Mouse (Mus musculus) forebrain, embryonic 14.5 days (tissue): ENCODE measurements around the gene Serpina9. TPM values are rescaled to one million over a fixed set of nuclear protein-coding genes. Genes with fewer than 3 reads are reported as not detected.
"Not testable (repeated sequence)": the region's sequence is repeated elsewhere in the genome, so short reads cannot be mapped to it uniquely, and the experiment has no call there.

Experiments used
- ATAC-seq: fragments of 200-750 bp; cut with Nextera tagmentation; 2 replicates; pipeline ENCODE4 v1.8.0; 2017; ENCODE audit warnings: mild to moderate bottlenecking, moderate library complexity
- DNase-seq: peaks from one replicate; pipeline ENCODE4 v3.0.0-alpha.2; 2015; ENCODE audit warnings: low spot score
- H3K27ac ChIP-seq: fragments of 300-500 bp; sonication (generic); 2 replicates; pipeline ENCODE4 v1.5.1; 2014; ENCODE audit warnings: low read depth, mild to moderate bottlenecking, control low read depth, low read length, moderate library complexity
- H3K27me3 ChIP-seq: fragments of 300-500 bp; sonication (generic); replicated peaks from 2 replicates; pipeline ENCODE4 v1.6.1; 2014; ENCODE audit warnings: low read length, control low read depth, mixed read lengths; ENCODE audit not compliant: control insufficient read depth, insufficient read depth
- H3K36me3 ChIP-seq: fragments of 300-500 bp; sonication (generic); 2 replicates; pipeline ENCODE4 v1.6.1; 2014; ENCODE audit warnings: low read length, control low read depth; ENCODE audit not compliant: control insufficient read depth, insufficient read depth
- H3K4me1 ChIP-seq: fragments of 300-500 bp; sonication (generic); 2 replicates; pipeline ENCODE4 v1.6.1; 2014; ENCODE audit warnings: antibody characterized with exemption, low read length, control low read depth; ENCODE audit not compliant: control insufficient read depth, insufficient read depth
- H3K4me2 ChIP-seq: fragments of 300-500 bp; sonication (generic); 2 replicates; pipeline ENCODE4 v1.6.1; 2014; ENCODE audit warnings: mild to moderate bottlenecking, control low read depth, low read length
- H3K4me3 ChIP-seq: fragments of 300-500 bp; sonication (generic); 2 replicates; pipeline ENCODE4 v1.5.1; 2014; ENCODE audit warnings: low read depth, low read length, control low read depth
- H3K9ac ChIP-seq: fragments of 300-500 bp; sonication (generic); 2 replicates; pipeline ENCODE4 v1.6.1; 2014; ENCODE audit warnings: mild to moderate bottlenecking, low read length, control low read depth, moderate library complexity
- H3K9me3 ChIP-seq: fragments of 300-500 bp; sonication (generic); replicated peaks from 2 replicates; pipeline ENCODE4 v1.6.1; 2016; ENCODE audit warnings: low read length, control low read depth, mixed read lengths; ENCODE audit not compliant: control insufficient read depth
- WGBS: fragments of 180-500 bp; shearing (Covaris S2); extraction: QIAGEN DNeasy Blood & Tissue Kit; methylation state at CpG from one replicate; pipeline ENCODE4 v1.1.7; 2014; 5-methylcytosine and 5-hydroxymethylcytosine counted together
- polyA plus RNA-seq: library from polyadenylated mRNA; unstranded; fragments of >200 nt; fragmentation: Nextera tagmentation; extraction: Ambion mirVana; gene quantifications from 2 replicates; pipeline ENCODE4 v1.2.1, GENCODE M21; 2014

The Serpina9 gene
- polyA plus RNA-seq, 1 experiment from 2014 or later, result not detected

DNA sequence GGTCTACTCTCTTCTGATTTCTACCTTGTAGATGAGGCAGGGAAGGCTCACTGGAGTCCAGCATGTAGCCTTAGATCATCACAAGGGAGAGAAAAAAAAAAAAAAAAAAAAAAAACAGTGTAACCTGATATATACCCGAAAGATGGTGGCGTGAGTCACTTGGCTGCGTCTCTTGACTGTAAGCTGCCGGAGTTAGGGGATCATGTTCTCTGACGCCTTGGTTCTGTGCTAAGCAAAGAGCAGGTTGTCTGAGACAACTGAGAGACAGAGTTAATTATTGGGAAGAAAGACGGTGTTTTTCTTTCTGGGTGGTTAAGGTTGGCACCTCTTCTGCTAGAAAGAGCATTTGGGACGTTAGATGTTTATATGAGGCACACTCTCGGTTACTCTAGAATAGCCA, 50.7 kb downstream of the Serpina9 start:
- Histone ChIP-seq H3K27me3 (no peaks in the 10 kb centered on the region), H3K36me3 (no peaks in the 10 kb centered on the region), H3K4me3 (no peak overlapping the region), H3K27ac (no peak overlapping the region), H3K4me2 (no peak overlapping the region), H3K9ac (no peak overlapping the region), H3K9me3 (no peaks in the 10 kb centered on the region), H3K4me1 (no peaks in the 10 kb centered on the region)
- DNase-seq (no peak), ATAC-seq (no peak)
- 91% methylated on average over 8 of the region's 8 CpGs for WGBS

DNA sequence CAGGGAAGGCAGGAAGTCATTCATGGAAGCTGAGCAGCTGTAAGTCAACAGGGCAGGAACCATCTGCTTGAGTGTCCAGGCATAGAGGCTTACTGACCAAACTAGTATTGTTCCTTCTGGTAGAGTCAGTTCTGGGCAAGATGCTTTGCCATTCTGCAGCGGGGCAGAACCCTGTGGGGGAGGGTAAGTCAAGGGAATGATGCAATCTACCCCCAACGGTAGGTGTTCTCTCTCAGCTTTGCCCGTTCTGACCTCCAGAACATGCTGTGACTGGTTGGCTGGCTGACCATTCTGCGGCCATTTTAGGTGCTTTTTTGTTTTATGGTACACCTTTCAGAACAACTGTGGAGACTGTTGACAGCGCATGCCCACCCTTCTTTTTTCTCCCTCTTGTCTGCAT, 51.2 kb downstream of the Serpina9 start:
- H3K4me2 ChIP-seq, result no peak overlapping the region
- no peak for DNase-seq
- H3K27me3 ChIP-seq, result no peaks in the 10 kb centered on the region
- no peaks in the 10 kb centered on the region for H3K9me3 ChIP-seq
- H3K4me1 ChIP-seq, result no peaks in the 10 kb centered on the region
- H3K27ac ChIP-seq, result no peak overlapping the region
- no peak overlapping the region for H3K9ac ChIP-seq
- H3K4me3 ChIP-seq, result no peak overlapping the region
- no peak for ATAC-seq
- no peaks in the 10 kb centered on the region for H3K36me3 ChIP-seq
- 85% methylated on average over 5 of the region's 5 CpGs for WGBS

- 100% methylated on average over 1 of the region's 1 CpGs for WGBS
- ATAC-seq (no peak), DNase-seq (no peak)
- H3K9ac ChIP-seq, result no peak overlapping the region
- H3K36me3 ChIP-seq, result no peaks in the 10 kb centered on the region
- no peaks in the 10 kb centered on the region for H3K4me1 ChIP-seq
- no peak overlapping the region for H3K27ac ChIP-seq
- H3K4me2 ChIP-seq, result no peak overlapping the region
- H3K4me3 ChIP-seq, result no peak overlapping the region
- H3K27me3 ChIP-seq, result no peaks in the 10 kb centered on the region
- H3K9me3 ChIP-seq, result no peaks in the 10 kb centered on the region
These were observed 51.8 kb downstream of the Serpina9 start for GRCm38 (mm10) chr12:103961716-103962115.

- WGBS, result 78% methylated on average over 3 of the region's 3 CpGs
- no peak for ATAC-seq
These were observed 54.8 kb downstream of the Serpina9 start, which contains the start of gene Serpina1e for GRCm38 (mm10) chr12:103958798-103959197. Serpina1e (minus strand) TSS chr12:103958975.

GRCm38 (mm10) chr12:103956555-103956954, 57.0 kb downstream of the Serpina9 start:
- H3K9ac ChIP-seq, ATAC-seq, H3K4me3 ChIP-seq, DNase-seq, H3K27me3 ChIP-seq, H3K4me2 ChIP-seq, H3K9me3 ChIP-seq, H3K36me3 ChIP-seq, H3K4me1 ChIP-seq, H3K27ac ChIP-seq: not testable (repeated sequence)
- WGBS, result 88% methylated on average over 1 of the region's 2 CpGs

More at GRCm38 (mm10) chr12:103958798-103959197, 54.8 kb downstream of the Serpina9 start, which contains the start of gene Serpina1e:
- no peaks in the 10 kb centered on the region for H3K4me1 ChIP-seq
- H3K27me3 ChIP-seq, result no peaks in the 10 kb centered on the region
- H3K4me3 ChIP-seq, result no peak within 1 kb of the TSS
- H3K36me3 ChIP-seq, result no peaks in the 10 kb centered on the region
- no peak within 1 kb of the TSS for H3K27ac ChIP-seq
- no peak within 1 kb of the TSS for H3K4me2 ChIP-seq
- no peaks in the 10 kb centered on the region for H3K9me3 ChIP-seq
- no peak within 1 kb of the TSS for H3K9ac ChIP-seq
- no peak for DNase-seq

DNA sequence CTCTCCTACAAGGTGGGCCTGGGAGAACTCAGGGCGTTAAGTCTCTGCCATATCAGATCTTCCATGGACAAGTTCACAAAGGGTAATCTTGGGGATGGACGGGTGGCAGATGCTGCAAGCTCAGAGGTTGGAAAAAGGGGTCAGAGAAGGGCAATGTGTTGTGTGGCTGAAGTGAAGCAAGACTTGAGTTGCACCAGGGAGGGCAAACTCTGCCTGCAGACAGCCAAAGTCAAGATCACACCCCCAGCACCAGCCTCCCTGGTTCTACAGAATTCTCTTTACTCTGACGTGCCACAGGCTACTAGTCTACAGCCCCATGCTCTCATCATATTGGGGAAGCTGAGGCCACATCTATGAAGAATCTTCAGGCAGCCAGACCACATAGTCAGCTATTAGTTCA, 60.6 kb downstream of the Serpina9 start:
- not testable (repeated sequence) for DNase-seq, H3K4me2 ChIP-seq, H3K4me1 ChIP-seq, H3K27ac ChIP-seq, H3K9ac ChIP-seq, H3K36me3 ChIP-seq, ATAC-seq, H3K9me3 ChIP-seq, H3K27me3 ChIP-seq, H3K4me3 ChIP-seq
- WGBS, result 86% methylated on average over 3 of the region's 3 CpGs

DNA sequence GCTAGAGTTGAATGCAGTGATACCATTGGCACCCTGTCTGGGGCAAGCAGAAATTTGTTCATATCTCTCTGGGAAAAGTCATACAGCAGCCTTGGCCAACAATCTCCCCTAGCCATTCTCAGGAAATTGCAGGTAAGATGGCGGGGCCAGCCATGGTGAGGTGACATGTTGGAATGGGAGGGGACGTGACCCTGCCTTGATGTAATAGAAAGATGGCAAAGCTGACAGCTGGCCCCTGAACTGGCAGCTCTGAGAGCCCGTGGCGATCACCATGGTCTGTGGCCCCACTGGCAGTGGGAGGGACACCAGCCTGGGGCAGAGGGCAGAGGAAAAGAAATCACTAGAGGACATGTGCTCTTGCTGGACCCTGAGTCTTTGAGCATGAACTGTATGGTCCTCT, 67.3 kb downstream of the Serpina9 start:
- Histone ChIP-seq H3K4me1 (no peaks in the 10 kb centered on the region), H3K4me3 (no peak overlapping the region), H3K36me3 (no peaks in the 10 kb centered on the region), H3K9me3 (no peaks in the 10 kb centered on the region), H3K9ac (no peak overlapping the region), H3K27me3 (no peaks in the 10 kb centered on the region), H3K27ac (no peak overlapping the region), H3K4me2 (no peak overlapping the region)
- WGBS, result 83% methylated on average over 4 of the region's 4 CpGs
- ATAC-seq, result no peak
- no peak for DNase-seq

Other genes with a start within 250 kb of the Serpina9 start
- gene Serpina1d, start 240.2 kb downstream of the Serpina9 start, polyA plus RNA-seq, result not detected in 2 replicates
- not detected in 2 replicates for gene Serpina1b, start 183.4 kb downstream of the Serpina9 start, polyA plus RNA-seq
- gene Serpina1a, start 150.2 kb downstream of the Serpina9 start, polyA plus RNA-seq, result not detected in 2 replicates
- not detected in 2 replicates for gene Serpina1c, start 108.9 kb downstream of the Serpina9 start, polyA plus RNA-seq
- gene Serpina1e, start 54.8 kb downstream of the Serpina9 start, polyA plus RNA-seq, result not detected in 2 replicates
- not detected in 2 replicates for gene Serpina11, start 23.8 kb downstream of the Serpina9 start, polyA plus RNA-seq
- gene Serpina12, start 30.7 kb upstream of the Serpina9 start, polyA plus RNA-seq, result not detected in 2 replicates
- gene Serpina5, start 87.4 kb upstream of the Serpina9 start, polyA plus RNA-seq, result not detected in 2 replicates
- gene Serpina3a, start 99.0 kb upstream of the Serpina9 start, polyA plus RNA-seq, result not detected in 2 replicates
- gene Serpina3b, start 114.2 kb upstream of the Serpina9 start, polyA plus RNA-seq, result not detected in 2 replicates
- not detected in 2 replicates for gene Serpina3c, start 140.1 kb upstream of the Serpina9 start, polyA plus RNA-seq
- 0.39 and 0.45 TPM in 2 replicates for gene Serpina3f, start 200.8 kb upstream of the Serpina9 start, polyA plus RNA-seq
- gene Serpina3g, start 222.5 kb upstream of the Serpina9 start, polyA plus RNA-seq, result 0.24 and 0.26 TPM in 2 replicates
- gene Serpina3i, start 249.4 kb upstream of the Serpina9 start, polyA plus RNA-seq, result not detected in 2 replicates